Mouse (Mus musculus) erythroblast, embryonic 14.5 days (primary cell): ENCODE results near the gene Mre11a. TPM values are rescaled to one million over a fixed set of nuclear protein-coding genes. Genes with fewer than 3 reads are reported as not detected.
"Not testable (repeated sequence)": the region's sequence is repeated elsewhere in the genome, so short reads cannot be mapped to it uniquely, and the experiment has no call there.

Experiments used
- H3K27me3 ChIP-seq: 2 replicates; pipeline ENCODE4 v1.6.1; 2012; ENCODE audit warnings: inconsistent platforms; ENCODE audit not compliant: control insufficient read depth
- H3K36me3 ChIP-seq: 2 replicates; pipeline ENCODE4 v1.6.1; 2012; ENCODE audit warnings: mild to moderate bottlenecking, inconsistent platforms; ENCODE audit not compliant: control insufficient read depth
- H3K4me1 ChIP-seq: 2 replicates; pipeline ENCODE4 v1.6.1; 2012; ENCODE audit warnings: inconsistent platforms; ENCODE audit not compliant: control insufficient read depth
- H3K4me3 ChIP-seq: replicated peaks from 2 replicates; pipeline ENCODE3; 2012; ENCODE audit warnings: moderate library complexity, mild to moderate bottlenecking, inconsistent platforms
- H3K9me3 ChIP-seq: 2 replicates; pipeline ENCODE4 v1.6.1; 2012; ENCODE audit warnings: low read length, inconsistent platforms, mixed read lengths; ENCODE audit not compliant: control insufficient read depth
- GATA1 ChIP-seq: IDR thresholded peaks from 2 replicates; pipeline ENCODE4 v1.6.1; 2012; ENCODE audit warnings: low read length, inconsistent platforms, mixed read lengths
- TAL1 ChIP-seq: IDR thresholded peaks from 3 replicates; pipeline ENCODE4 v1.6.1; 2012; ENCODE audit warnings: low read length, inconsistent platforms, mixed read lengths
- polyA plus RNA-seq: library from polyadenylated mRNA; stranded (reverse); fragments of >175 nt; gene quantifications from 2 replicates; pipeline ENCODE4 v1.2.3, GENCODE M21; 2012

The Mre11a gene
- polyA plus RNA-seq, 1 experiment: 0.50 TPM

DNA sequence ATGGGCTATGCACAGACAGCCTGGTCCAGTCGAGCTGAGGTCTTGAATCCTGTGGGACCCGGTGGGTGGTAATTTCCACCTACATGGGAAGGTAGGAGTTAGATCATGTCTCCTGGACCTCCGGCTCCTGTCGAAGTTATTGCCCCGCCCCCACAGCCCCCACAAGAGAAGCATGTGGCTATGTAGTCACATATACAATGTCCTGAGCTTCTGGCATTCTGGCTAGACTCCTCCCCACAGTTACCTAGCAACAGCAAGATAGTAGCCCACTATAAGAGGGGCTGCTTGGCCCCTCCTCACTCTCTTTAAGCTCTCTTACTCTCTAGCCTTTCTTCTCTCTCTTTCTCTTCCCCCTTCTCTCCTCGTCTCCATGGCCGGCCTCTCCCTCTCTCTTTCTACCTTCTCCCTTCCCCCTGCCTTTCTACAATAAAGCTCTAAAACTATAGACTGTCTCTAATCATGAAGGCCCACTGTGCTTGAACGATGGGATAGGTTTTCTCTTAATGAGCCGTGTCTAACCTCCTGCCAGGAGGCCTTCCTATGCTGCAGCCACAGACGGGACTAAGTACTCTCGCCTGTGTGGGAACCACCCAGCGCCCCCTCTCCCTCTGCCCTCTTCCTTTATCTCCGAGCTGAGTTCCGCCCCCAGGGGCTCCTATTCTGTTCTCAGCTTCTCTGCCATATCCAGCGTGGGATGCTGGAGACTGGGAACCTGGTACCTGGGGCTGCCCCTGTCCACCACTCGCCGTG, 87.9 kb downstream of the Mre11a start:
- Histone ChIP-seq H3K4me3 (no peak overlapping the region), H3K9me3 (no peaks in the 10 kb centered on the region), H3K36me3 (no peaks in the 10 kb centered on the region), H3K4me1 (no peaks in the 10 kb centered on the region), H3K27me3 (no peaks in the 10 kb centered on the region)
- TF ChIP-seq TAL1: no peak

DNA sequence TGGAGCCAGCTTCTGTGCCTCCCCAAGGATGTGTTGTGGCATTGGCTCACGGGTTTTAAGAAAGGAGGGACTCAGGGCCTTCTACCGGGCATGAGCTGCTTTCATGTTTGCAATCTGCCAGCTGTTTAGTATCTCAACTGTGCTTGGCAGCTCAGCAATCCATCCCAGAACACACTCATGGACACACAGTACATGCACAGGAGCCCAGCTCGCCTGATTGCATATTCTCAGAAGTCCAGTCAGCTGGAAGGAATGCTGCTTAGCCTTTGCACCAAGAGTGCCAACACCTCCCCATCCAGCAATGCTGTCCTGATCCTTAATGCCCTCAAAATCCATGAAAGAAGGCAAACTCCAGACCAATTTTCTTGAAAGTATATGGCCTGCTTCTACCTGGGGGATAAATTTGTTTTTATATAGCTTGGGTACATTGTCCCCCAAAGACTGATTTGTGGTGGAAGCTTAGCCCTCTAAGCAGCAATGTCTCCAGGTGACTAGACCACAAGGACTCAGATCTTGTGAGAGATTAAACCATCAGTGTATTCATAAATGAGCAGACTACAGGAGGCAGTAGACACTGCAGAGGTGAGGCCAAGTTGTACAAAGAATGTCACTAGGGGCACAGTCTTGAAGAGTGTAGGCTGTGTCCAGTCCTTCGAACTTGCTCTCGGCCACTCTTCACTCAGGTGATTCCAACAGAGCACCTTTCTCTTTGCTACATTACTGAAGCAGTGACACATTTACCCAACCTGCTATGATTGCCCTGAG, 91.5 kb downstream of the Mre11a start:
- TF ChIP-seq GATA1: no peak
- TF ChIP-seq TAL1: no peak
- Histone ChIP-seq H3K27me3 (no peaks in the 10 kb centered on the region), H3K4me3 (no peak overlapping the region), H3K9me3 (no peaks in the 10 kb centered on the region), H3K36me3 (no peaks in the 10 kb centered on the region), H3K4me1 (no peaks in the 10 kb centered on the region)

DNA sequence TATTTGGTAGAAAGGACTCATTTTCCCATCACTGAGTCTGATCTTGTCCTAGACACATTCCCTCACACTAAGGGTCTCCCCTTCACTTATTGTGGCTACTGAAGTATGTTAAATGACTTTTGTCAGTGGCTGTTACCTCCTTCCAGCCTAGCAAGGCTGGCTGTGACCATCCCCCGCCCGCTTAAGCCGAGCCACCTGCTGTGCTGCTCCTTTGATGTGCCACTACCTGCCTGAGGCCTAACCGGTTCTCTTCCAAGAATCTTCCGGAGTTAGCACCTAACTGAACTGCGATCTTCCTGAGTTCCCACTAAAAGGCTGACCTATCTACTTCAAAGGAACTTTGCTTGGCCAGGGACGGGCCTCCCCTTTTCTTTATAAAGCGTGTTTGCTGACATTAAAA, 92.1 kb downstream of the Mre11a start:
- not testable (repeated sequence) for H3K27me3 ChIP-seq, H3K36me3 ChIP-seq, H3K9me3 ChIP-seq, H3K4me1 ChIP-seq, H3K4me3 ChIP-seq

DNA sequence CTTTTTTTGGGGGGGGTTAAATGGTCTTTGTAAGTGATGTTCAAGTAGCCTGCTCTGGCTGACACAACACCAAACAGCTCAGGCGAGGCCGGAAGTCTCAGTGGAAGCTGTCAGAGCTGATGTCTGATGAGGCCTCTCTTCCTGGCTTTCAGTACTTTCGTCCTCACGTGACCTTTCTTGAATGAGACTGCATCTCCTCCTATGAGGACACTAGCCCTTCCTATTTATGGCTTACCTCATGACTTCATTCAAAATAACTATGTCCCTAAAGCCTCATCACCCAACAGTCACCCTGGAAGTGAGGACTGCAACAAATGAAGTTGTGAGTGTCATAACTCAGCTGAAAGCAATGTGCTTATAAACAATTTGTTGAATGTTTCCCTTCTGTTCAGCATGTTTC, 100.2 kb downstream of the Mre11a start:
- TF ChIP-seq GATA1: no peak
- TF ChIP-seq TAL1: no peak
- Histone ChIP-seq H3K27me3 (no peaks in the 10 kb centered on the region), H3K4me3 (no peak overlapping the region), H3K36me3 (no peaks in the 10 kb centered on the region), H3K4me1 (peaks cover 10% of the 10 kb centered on the region), H3K9me3 (no peaks in the 10 kb centered on the region)

DNA sequence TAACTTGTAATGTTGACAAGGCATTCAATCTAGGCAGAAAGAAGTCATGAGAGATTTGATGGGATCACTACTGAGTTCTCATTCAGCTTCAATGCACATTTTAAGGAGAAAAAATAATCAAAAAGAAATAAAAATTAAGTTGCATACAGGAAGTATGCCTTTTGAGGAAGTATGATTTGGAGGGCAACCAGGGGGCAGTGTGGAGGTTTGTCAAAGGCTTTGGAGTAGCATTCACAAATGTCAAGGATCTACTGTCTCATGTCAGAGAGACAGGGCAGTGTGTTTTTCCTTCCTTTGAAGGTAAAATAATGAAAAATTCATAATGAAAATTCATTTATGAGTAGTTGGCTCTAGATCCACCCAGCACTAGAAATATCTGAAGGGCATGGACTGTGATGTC, 100.7 kb downstream of the Mre11a start:
- Histone ChIP-seq H3K36me3 (no peaks in the 10 kb centered on the region), H3K9me3 (no peaks in the 10 kb centered on the region), H3K27me3 (no peaks in the 10 kb centered on the region), H3K4me3 (no peak overlapping the region), H3K4me1 (peaks cover 10% of the 10 kb centered on the region)
- no peak for TF ChIP-seq GATA1
- TF ChIP-seq TAL1: no peak

DNA sequence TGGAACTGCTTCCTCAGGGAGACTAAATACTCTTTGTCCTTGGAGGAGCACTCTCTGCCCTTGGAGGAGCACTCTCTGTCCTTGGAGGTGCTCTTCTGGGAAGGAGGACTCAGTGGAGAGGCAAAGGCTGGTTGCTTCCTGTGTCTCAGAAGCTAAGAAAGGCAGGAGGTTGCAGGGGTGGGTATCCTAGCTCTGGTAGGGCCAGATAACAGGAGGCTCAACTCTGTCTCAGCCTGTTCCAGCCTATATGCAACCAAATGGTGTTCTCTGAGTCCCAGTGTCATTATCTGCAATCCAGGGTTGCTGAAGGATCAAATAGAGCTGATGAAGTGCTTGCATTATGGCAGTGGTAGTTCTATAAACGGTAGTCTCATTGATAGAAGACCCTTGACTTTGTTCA, 101.5 kb downstream of the Mre11a start:
- H3K27me3 ChIP-seq: no peaks in the 10 kb centered on the region
- H3K9me3 ChIP-seq: no peaks in the 10 kb centered on the region
- H3K4me3 ChIP-seq: no peak overlapping the region
- no peaks in the 10 kb centered on the region for H3K36me3 ChIP-seq
- H3K4me1 ChIP-seq: peaks cover 10% of the 10 kb centered on the region
- no peak for TF ChIP-seq TAL1
- TF ChIP-seq GATA1: no peak

Other genes with a start within 250 kb of the Mre11a start
- gene Amotl1, start 139.6 kb upstream of the Mre11a start, polyA plus RNA-seq: 0.03 and 0.11 TPM in 2 replicates
- gene Piwil4, start 43.9 kb upstream of the Mre11a start, polyA plus RNA-seq: not detected in 2 replicates
- gene Fut4, start 32.3 kb upstream of the Mre11a start, polyA plus RNA-seq: 0.01 TPM in 1 of 2 replicates, not detected in the other
- not detected in 2 replicates for gene 1700012B09Rik, start 13.6 kb upstream of the Mre11a start, polyA plus RNA-seq
- gene Ankrd49, start 202 bp downstream of the Mre11a start, polyA plus RNA-seq: 0.57 and 1.1 TPM in 2 replicates
- gene Gpr83, start 75.6 kb downstream of the Mre11a start, polyA plus RNA-seq: not detected in 2 replicates
- not detected in 2 replicates for gene Izumo1r, start 119.3 kb downstream of the Mre11a start, polyA plus RNA-seq